Mouse (Mus musculus): ENCODE data around the gene Dcun1d1. TPM values are rescaled to one million over a fixed set of nuclear protein-coding genes. Genes with fewer than 3 reads are reported as not detected.

Gene Dcun1d1
- 100 to 1,000 TPM in 1 of 2 experiments, 10 to 100 TPM in 1; 95.9 to 129 TPM for polyA plus RNA-seq (2017; shearing (Covaris generic))

GRCm38 (mm10) chr3:35937345-35937744, at the start of gene Dcun1d1:
Dcun1d1 (minus strand) TSS chr3:35937445.
- no peak for ATAC-seq

DNA sequence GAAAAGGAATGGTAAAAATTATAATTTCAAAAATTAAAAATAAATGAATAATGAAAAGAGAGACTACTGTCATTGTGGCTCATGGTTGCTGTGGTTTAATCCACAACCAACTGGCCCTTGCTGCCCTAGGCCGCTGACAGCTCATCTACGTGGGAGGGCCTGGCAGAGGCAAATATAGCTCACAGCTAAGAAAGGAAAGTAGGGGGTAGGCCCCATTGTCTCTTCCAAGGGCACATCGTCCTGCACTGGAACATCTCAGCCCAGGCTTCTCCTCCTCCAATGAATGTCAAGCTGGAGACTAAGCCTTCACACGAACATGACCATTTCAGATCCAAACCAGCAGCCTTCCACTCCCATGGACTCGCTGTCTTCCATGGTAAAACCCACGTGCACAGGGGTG, 49.0 kb upstream of the Dcun1d1 start:
- no peak for ATAC-seq

DNA sequence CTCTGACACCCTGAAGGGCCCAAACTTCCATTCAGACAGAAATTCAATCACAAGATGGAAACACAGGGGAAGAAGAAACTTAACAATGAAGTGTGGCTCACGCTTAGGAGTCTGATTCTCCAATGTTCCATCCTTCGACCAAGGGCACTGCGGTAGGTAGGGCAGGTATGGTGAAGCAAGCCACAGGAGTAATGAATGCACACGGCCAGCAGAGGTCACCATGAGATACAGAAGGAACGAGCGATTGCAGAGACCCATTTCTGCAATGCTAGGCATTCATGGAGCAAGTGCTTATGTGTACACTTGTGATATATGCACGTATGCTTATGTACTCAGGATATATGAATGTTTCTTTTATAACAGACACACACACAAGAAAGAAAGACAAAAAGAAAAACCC, 36.3 kb upstream of the Dcun1d1 start:
- peak; percentile 94 for ATAC-seq

GRCm38 (mm10) chr3:35972985-35973384, 35.7 kb upstream of the Dcun1d1 start:
- ATAC-seq: peak; percentile 68

DNA sequence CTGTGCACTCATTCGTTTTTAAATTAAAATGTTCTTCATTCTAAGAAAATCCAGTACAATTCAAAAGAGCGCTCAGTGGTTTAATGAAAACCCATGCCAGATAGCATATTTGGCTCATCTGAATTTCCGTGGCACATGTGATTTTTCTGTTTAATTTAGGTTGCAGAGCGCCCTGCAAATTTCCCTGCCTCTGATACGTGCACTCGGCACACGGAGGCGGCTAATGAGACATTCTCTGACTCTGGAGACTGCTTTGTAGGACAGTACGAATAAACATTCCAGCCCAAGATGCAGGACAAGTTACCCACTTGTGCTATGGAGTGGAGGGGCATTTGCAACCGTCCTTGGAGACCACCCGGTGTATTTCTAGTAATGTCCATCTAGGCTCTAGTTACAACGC, 33.9 kb upstream of the Dcun1d1 start:
- ATAC-seq: no peak

GRCm38 (mm10) chr3:35970441-35970840, 33.2 kb upstream of the Dcun1d1 start:
- no peak for ATAC-seq

DNA sequence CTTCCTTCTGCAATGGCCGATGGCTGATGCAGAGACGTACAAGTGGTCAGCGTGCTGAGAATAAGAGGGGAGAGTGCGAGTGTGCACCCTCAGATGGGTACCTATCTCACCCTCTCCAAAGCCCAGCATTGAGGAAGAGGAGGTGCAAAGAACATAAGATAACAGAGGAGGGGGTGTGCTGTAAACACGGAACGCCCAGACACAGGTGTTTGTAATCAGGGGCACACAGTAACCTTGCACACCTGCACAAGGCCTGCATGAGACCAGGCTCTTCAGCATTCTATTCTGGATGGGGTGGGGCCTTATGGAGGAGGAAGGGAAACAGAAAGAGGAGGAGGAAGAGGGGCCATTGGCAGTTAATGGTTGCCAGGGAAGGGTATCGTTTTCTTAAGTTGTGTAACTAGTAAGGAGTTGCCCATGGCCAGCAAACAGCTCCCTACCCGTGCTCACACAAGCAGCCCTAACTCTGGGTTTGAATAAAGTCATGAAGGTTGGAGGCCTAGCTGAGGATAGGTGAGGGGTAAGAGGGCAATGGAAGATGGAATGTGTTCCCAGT, 30.2 kb upstream of the Dcun1d1 start:
- no peak for ATAC-seq

DNA sequence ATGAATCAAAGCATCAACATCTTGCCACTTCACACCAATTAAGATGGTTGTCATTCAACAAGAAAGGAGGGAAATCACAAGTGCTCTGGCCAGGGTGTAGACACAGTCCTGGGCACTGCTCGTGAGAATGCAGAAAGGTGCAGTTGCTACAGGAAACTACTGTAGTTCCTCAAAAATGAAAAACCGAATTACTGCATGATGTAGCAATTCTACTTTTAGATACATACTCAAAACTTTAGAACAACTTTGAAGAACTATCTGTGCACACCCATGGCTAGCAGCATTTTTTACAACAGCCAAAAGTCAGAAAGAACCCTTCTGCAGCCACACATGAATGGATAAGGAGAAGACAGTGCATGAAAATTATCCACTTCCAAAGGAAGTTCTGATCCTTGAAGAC, 29.2 kb upstream of the Dcun1d1 start:
- ATAC-seq: no peak

DNA sequence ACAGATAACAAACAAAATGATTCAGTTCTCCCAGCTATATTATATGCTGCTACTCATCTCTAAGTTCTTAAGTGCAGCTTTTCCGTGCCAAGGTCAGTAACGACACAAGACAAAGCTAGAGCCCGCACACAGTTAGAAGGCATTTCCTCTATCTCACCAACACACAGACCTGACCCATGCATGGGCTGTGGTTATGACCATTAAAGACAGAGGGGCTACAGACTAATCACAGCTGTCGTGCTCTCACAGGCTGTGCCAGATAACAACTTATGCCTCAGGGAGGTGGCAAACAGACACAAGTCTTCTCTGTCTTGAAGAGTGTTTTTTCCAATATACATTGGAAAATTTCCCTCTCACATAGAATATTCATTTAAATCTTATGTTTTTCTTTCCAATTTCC, 27.7 kb upstream of the Dcun1d1 start:
- ATAC-seq: no peak

DNA sequence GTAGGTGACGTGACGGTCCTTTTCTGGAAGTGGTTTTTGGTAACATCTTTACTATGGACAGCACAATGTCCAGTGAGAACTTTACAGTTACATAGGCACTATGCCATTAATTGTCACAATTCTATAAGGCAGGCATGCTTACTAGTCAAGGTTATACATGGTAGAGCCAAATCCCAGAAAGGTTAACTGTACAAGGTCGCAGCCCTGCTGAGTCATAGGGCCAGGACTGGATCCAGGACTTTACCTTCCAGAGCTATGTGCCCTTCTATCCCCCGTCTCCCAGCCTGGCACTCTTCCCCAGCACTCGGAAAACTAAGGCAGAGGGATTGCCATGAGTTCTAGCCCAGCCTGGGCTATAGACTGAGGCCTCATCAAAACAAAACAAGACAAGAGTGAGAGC, 26.7 kb upstream of the Dcun1d1 start:
- no peak for ATAC-seq

GRCm38 (mm10) chr3:35963401-35963800, 26.2 kb upstream of the Dcun1d1 start:
- no peak for ATAC-seq

DNA sequence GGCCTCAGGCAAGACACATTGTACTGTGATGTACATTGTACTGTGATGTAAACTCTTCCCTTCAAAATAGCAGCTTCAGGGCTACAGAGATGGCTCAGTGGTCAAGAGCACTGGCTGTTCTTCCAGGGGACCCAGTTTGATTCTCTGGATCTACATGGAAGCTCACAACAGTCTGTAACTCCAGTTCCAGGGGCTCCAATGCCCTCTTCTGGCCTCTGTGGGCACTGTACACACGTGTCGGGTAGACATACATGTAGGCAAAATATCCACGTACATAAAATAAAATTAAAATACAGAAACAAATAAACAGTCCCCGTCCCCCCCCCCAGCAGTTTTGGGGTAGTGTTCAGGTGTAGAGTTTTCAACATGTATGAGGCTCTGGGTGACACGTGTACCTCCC, 25.7 kb upstream of the Dcun1d1 start:
- ATAC-seq: no peak

- no peak for ATAC-seq
Measured at GRCm38 (mm10) chr3:35957230-35957629, 20.0 kb upstream of the Dcun1d1 start.

DNA sequence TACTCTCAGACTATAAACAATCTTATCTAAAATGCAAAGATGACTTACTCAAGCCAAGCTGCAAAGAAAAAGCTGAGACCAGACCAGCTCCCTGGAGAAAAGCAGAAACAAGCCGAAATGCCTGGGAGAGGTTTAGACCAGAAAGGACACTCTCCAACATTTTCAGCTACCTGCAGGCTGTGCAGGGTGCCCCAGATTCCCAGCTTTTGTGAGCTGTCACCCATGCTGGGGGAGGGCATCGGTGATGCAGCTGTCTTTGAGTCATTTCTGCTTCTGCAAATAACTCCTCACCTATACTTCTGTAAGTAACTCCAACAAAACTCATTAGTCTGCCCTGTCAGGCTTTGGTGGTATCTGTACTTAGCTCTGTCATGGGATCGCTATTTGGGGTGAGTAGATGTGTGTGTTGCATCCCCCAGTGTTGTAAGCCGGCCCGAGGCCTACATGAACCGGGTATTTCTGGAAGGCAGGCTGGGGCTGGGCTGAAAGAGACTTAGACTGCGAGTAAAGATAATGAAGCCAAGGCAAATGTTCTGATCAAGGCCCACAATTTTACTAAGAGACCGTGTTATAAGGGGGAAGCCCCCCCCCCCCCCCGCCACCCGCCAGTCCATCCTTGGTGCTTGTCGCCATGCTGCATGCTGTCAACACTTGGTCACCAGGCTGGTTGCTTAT, 17.8 kb upstream of the Dcun1d1 start:
- ATAC-seq: no peak

GRCm38 (mm10) chr3:35953816-35954215, 16.6 kb upstream of the Dcun1d1 start:
- ATAC-seq: no peak

GRCm38 (mm10) chr3:35953184-35953583, 15.9 kb upstream of the Dcun1d1 start:
- no peak for ATAC-seq

DNA sequence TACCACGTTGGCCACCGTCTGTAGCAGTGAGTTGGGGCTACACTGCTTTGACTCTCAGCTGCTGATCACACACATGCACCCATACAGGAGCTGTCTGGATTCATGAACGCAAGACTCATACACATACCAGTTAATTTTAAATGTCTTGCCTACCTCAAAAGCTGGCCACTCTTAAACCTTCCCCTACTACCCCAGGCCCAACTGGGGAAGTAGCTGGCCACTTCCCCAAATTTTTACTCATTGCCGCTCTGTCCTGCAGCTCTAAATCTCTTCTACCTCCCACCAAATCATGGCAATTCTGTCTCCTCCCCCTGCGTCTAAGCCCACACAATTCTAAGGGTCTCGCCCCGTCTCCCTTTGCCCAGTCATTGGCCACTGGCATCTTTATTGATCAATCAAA, 11.0 kb upstream of the Dcun1d1 start:
- ATAC-seq: no peak

GRCm38 (mm10) chr3:35940520-35941135, 3.4 kb upstream of the Dcun1d1 start:
- ATAC-seq: no peak

GRCm38 (mm10) chr3:35940047-35940446, 2.8 kb upstream of the Dcun1d1 start:
- no peak for ATAC-seq

GRCm38 (mm10) chr3:35933405-35933777, 3.9 kb downstream of the Dcun1d1 start:
- peak; percentile 61 for ATAC-seq

DNA sequence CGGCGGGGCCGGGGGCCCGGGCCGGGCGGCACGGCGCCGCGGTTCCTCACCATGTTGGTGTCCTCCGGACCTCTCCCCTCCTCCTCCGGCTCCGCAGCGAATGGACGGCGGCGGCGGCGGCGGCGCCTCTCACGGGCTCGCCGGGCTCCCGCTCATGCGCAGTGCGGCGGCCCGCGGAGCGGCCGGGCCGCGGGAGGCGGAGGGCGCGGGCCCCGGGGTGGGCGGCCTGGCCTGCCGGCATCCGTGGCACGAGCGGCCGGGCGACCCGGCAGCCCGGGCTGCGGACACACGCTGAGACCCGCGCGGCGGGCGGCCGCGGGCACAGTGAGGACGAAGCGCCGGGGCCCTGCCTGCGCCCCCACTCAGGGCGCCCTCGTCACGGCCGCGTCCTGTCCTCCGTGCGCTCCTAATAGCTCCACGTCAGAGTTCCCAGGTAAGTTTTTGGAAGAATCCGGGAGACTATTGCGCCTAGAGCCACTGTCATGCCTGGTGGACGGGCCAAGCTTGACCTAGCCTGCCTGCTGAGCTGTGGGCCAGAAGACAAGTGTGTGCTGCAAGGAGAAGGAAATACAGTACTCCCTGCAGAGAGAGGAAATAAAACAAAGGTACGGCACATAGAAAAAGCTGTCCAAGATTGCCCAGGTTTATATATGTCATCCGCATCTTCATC, 4.4 kb downstream of the Dcun1d1 start:
- ATAC-seq: peak; percentile 69

- ATAC-seq: peak; percentile 64
Measured at GRCm38 (mm10) chr3:35931896-35932727, 5.1 kb downstream of the Dcun1d1 start.

- no peak for ATAC-seq
Measured at GRCm38 (mm10) chr3:35931359-35931758, 5.9 kb downstream of the Dcun1d1 start.
